Mouse (Mus musculus) thymus, adult 2 months (tissue): Measurements from ENCODE around the gene Tgfbr2.

Experiments
- CTCF ChIP-seq: fragments of 200-500 bp; IDR thresholded peaks from 2 replicates; pipeline ENCODE4 v1.5.1; 2012; ENCODE audit warnings: mild to moderate bottlenecking, control low read depth, low read length, moderate library complexity, borderline replicate concordance; ENCODE audit not compliant: control insufficient read depth, poor library complexity, insufficient read depth; ENCODE audit errors: extremely low read depth
- POLR2A ChIP-seq: fragments of 200-500 bp; IDR thresholded peaks from 2 replicates; pipeline ENCODE4 v1.6.1; 2012; ENCODE audit warnings: mild to moderate bottlenecking, low read length, control low read depth, moderate library complexity; ENCODE audit not compliant: control insufficient read depth, poor library complexity, insufficient read depth; ENCODE audit errors: extremely low read depth

DNA sequence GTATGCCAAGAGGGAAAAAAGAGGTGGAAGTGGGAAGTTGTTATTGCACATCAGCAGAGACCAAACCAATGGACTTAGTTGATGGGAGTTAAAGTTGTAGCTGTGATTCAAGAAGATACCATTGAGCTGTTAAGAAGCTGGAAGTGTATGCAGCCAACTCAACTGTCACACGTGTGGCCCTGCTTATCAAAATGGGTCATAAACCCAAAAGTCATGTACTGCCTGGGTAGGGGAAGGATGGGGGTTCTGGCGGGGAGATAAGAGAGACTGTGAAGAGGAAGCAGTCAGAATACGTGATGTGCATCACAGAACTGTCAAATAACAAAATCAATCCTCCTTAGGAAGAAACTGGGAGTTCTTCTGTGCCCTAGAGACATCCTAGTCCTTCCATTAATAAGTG is 15.1 kb downstream of the Tgfbr2 start:
- TF ChIP-seq POLR2A (no peak), CTCF (no peak)
